Mouse (Mus musculus) midbrain, embryonic 15.5 days (tissue): Measurements from ENCODE around the gene Dap. TPM values are rescaled to one million over a fixed set of nuclear protein-coding genes. Genes with fewer than 3 reads are reported as not detected.
A peak's percentile ranks its signal among the peaks of the same experiment; 100 is the strongest.

ENCODE experiments used
- ATAC-seq: fragments of 200-750 bp; cut with Nextera tagmentation; replicated peaks from 2 replicates; pipeline ENCODE4 v1.8.0; 2017; ENCODE audit warnings: moderate TSS enrichment
- H3K27ac ChIP-seq: fragments of 300-500 bp; sonication (generic); 2 replicates; pipeline ENCODE4 v1.5.1; 2015; ENCODE audit warnings: mild to moderate bottlenecking, inconsistent platforms
- H3K27me3 ChIP-seq: fragments of 300-500 bp; sonication (generic); replicated peaks from 2 replicates; pipeline ENCODE4 v1.6.1; 2015; ENCODE audit warnings: inconsistent platforms
- H3K36me3 ChIP-seq: fragments of 300-500 bp; sonication (generic); replicated peaks from 2 replicates; pipeline ENCODE4 v1.6.1; 2015; ENCODE audit warnings: inconsistent platforms
- H3K4me1 ChIP-seq: fragments of 300-500 bp; sonication (generic); 2 replicates; pipeline ENCODE4 v1.6.1; 2015; ENCODE audit warnings: inconsistent platforms
- H3K4me2 ChIP-seq: fragments of 300-500 bp; sonication (generic); 2 replicates; pipeline ENCODE4 v1.6.1; 2015; ENCODE audit warnings: inconsistent platforms, mild to moderate bottlenecking, moderate library complexity
- H3K4me3 ChIP-seq: fragments of 300-500 bp; sonication (generic); 2 replicates; pipeline ENCODE4 v1.5.1; 2015; ENCODE audit warnings: mild to moderate bottlenecking, inconsistent platforms
- H3K9ac ChIP-seq: fragments of 300-500 bp; sonication (generic); 2 replicates; pipeline ENCODE4 v1.6.1; 2015; ENCODE audit warnings: mild to moderate bottlenecking, inconsistent platforms
- H3K9me3 ChIP-seq: fragments of 300-500 bp; sonication (generic); 2 replicates; pipeline ENCODE4 v1.6.1; 2016; ENCODE audit warnings: inconsistent platforms
- WGBS: fragments of 180-500 bp; shearing (Covaris S2); methylation state at CpG from one replicate; pipeline ENCODE4 v1.1.7; 2015; ENCODE audit warnings: mixed read lengths; 5-methylcytosine and 5-hydroxymethylcytosine counted together
- polyA plus RNA-seq: library from polyadenylated mRNA; unstranded; fragments of >200 nt; fragmentation: Nextera tagmentation; extraction: Ambion mirVana; gene quantifications from 2 replicates; pipeline ENCODE4 v1.2.1, GENCODE M21; 2015

The Dap gene
- polyA plus RNA-seq, 1 experiment from 2014 or later: 24.8 TPM

DNA sequence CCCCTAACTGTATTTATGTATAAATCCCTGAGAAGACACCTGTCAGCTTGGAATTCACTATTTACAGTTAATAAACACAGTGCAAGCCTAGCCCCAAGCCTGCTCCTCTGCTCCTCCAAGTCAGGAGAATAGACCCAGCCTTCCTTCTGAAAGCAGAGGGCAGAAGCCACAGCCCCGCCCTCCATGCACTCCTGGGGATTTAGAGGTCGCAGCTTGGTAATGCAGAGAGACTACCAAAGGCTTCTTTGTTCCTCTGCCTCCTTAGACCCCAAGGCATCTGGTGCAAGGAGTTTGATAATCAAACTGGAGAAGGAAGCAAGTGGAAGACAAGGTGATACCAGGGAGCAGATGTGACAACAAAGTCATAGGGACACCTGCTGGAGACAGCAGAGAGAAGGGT, 70.2 kb downstream of the Dap start:
- 9% methylated on average over 2 of the region's 2 CpGs for WGBS
- H3K4me3 ChIP-seq: no peak overlapping the region
- H3K36me3 ChIP-seq: no peaks in the 10 kb centered on the region
- H3K27ac ChIP-seq: no peak overlapping the region
- H3K9me3 ChIP-seq: no peaks in the 10 kb centered on the region
- H3K9ac ChIP-seq: no peak overlapping the region
- peaks cover 8% of the 10 kb centered on the region; the same call in 1 of the 2 replicates for H3K27me3 ChIP-seq
- no peak for ATAC-seq
- no peak overlapping the region for H3K4me2 ChIP-seq
- peaks cover 15% of the 10 kb centered on the region for H3K4me1 ChIP-seq

DNA sequence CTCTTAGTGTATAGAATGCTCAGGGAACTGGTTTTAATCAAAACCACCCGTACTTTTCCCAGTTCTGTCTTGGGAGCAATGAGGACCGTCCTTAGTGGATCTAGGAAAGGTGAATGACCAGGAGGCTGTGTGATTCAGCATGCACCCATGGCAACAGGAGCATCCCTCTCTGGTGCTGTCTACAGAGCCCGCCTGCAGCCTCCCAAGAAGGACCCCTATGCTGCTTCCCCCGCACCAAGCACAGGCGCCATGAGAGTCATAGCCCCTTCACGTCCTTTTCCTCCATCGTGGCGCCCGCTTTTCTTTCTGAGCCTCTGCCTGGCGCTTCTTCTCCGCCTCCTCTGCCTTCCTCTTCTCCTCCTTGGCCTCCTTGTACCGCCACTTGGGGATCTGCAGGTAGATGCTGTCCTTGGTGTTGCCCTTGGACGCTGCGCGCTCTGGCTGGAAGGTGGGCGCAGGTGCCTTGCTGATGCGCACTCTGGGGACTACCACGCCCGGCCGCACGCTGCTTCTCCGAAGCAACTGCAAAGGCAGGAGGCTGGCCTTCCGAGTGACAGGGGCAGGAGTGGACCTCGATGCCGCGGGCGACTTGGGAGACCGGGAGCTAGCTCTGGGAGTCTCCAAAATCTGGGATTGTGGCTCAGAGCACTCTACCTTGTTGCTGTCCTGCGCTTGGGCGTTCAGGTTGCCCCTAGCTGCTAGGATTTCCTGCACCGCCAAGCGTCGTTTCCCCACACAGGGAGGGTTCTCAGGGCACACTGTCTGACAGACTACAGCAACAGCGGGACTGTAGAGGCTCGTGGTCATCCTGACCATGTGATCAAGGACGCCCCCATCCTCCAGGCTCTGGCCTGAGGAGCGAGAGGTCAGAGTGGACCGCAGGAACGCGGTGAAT, 73.0 kb downstream of the Dap start:
- peak overlapping the region; percentile 82 for H3K4me2 ChIP-seq
- H3K4me3 ChIP-seq: peak overlapping the region; percentile 40
- no peaks in the 10 kb centered on the region for H3K36me3 ChIP-seq
- H3K9ac ChIP-seq: peak overlapping the region; percentile 27
- no peaks in the 10 kb centered on the region for H3K9me3 ChIP-seq
- H3K27ac ChIP-seq: no peak overlapping the region
- peak; percentile 63 for ATAC-seq
- peaks cover 19% of the 10 kb centered on the region for H3K4me1 ChIP-seq
- 9% methylated on average over 40 of the region's 40 CpGs for WGBS
- peaks cover 8% of the 10 kb centered on the region; the same call in 1 of the 2 replicates for H3K27me3 ChIP-seq

- 0 out of 2 replicates have a peak overlapping the region, but pooled peaks have one; percentile 27 for H3K9ac ChIP-seq
- no peaks in the 10 kb centered on the region for H3K36me3 ChIP-seq
- 22% methylated on average over 13 of the region's 13 CpGs for WGBS
- H3K27ac ChIP-seq: no peak overlapping the region
- H3K9me3 ChIP-seq: no peaks in the 10 kb centered on the region
- peak overlapping the region; percentile 40 for H3K4me3 ChIP-seq
- H3K4me2 ChIP-seq: peak overlapping the region; percentile 82
- ATAC-seq: peak; percentile 27; the same call in 1 of the 2 replicates
- H3K27me3 ChIP-seq: peaks cover 8% of the 10 kb centered on the region; the same call in 1 of the 2 replicates
- H3K4me1 ChIP-seq: peaks cover 19% of the 10 kb centered on the region
Observed at GRCm38 (mm10) chr15:31297777-31298137, 73.6 kb downstream of the Dap start.

GRCm38 (mm10) chr15:31299258-31299917, 75.3 kb downstream of the Dap start:
- H3K27me3 ChIP-seq: peaks cover 8% of the 10 kb centered on the region; the same call in 1 of the 2 replicates
- no peak overlapping the region for H3K9ac ChIP-seq
- H3K9me3 ChIP-seq: no peaks in the 10 kb centered on the region
- H3K4me2 ChIP-seq: no peak overlapping the region
- ATAC-seq: no peak
- WGBS: 58% methylated on average over 6 of the region's 6 CpGs
- H3K4me1 ChIP-seq: peaks cover 19% of the 10 kb centered on the region
- H3K36me3 ChIP-seq: no peaks in the 10 kb centered on the region
- H3K27ac ChIP-seq: no peak overlapping the region
- no peak overlapping the region for H3K4me3 ChIP-seq

DNA sequence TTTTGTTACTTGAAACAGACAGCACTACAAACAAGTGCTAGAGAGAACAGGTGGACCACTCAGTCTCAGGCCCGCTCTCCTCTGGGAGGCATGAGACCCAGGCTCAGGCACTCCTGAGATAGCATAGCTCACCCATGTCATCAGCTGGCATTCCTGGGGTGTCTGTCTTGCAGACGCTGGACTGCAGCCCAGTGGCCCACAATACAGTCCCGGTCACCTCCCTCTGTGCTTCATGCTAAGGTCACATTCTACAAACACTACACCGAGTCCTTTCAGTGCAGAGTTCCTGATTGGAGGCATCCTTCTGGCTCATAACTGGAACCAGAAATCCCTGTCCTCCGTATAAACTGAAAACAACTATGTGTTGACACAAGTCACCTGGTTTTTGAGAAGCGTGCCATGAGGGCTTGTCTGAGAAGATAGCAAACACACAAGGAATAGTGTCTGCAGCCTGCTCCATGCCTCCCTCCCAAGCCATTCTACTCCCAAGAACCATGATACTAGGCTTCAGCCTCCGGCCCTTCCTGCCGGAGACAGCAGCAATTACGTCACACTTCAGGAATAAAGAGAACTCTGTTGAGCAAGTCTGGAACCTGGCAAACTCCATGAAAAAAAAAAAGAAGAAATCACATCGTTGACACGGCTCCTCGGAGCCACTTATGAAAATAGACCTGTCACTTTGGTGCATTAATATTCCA, 78.3 kb downstream of the Dap start:
- Histone ChIP-seq H3K27ac (no peak overlapping the region), H3K36me3 (no peaks in the 10 kb centered on the region), H3K4me2 (no peak overlapping the region), H3K27me3 (no peaks in the 10 kb centered on the region; the same call in 1 of the 2 replicates), H3K9ac (no peak overlapping the region), H3K9me3 (no peaks in the 10 kb centered on the region), H3K4me3 (no peak overlapping the region), H3K4me1 (peaks cover 12% of the 10 kb centered on the region)
- WGBS: 66% methylated on average over 12 of the region's 12 CpGs
- ATAC-seq: no peak

DNA sequence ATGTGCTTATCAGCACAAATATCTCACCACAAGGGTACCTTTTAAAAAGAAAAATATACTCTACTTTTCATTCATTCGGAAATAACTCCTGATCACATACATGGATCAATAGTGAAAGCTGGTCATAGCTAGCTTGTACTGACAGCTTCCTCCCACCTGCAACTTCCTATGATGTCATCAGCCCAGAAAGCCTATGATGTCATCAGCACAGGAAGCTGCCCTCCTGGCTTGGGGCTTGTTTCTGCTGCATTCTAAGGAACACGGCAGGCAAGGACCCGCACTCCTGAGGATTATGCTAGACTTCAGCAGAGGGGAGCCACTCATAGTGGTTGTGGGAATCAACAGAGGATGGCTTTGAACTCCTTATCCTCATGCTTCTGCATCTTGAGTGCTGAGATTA, 80.2 kb downstream of the Dap start:
- WGBS: 89% methylated on average over 3 of the region's 3 CpGs
- no peaks in the 10 kb centered on the region for H3K27me3 ChIP-seq
- peaks cover 3% of the 10 kb centered on the region; the same call in 1 of the 2 replicates for H3K9me3 ChIP-seq
- peaks cover 5% of the 10 kb centered on the region for H3K4me1 ChIP-seq
- H3K9ac ChIP-seq: no peak overlapping the region
- H3K4me2 ChIP-seq: no peak overlapping the region
- no peaks in the 10 kb centered on the region for H3K36me3 ChIP-seq
- H3K4me3 ChIP-seq: no peak overlapping the region
- H3K27ac ChIP-seq: no peak overlapping the region
- no peak for ATAC-seq

DNA sequence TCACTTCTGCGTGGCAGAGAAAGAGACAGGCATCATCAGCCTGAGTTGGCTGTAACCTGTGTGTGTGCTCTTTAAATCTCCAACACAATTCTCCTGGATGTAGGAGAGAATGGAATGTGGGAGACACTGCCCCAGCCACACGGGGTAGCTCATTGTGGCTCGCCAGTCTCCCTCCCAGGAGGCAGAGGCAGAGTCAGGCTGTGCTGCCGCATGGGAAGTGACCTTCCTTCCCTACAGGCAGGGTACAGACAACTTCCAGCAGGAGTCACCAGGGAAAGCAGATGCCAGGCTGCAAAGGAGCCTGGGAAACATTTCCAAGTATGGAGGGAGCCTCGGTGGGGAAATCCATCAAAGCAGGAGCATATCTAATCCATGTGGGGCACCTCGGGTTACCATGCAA, 81.1 kb downstream of the Dap start:
- Histone ChIP-seq H3K36me3 (no peaks in the 10 kb centered on the region), H3K9me3 (peaks cover 3% of the 10 kb centered on the region; the same call in 1 of the 2 replicates), H3K9ac (no peak overlapping the region), H3K4me3 (no peak overlapping the region), H3K4me2 (no peak overlapping the region), H3K27me3 (no peaks in the 10 kb centered on the region), H3K4me1 (no peaks in the 10 kb centered on the region; the same call in 1 of the 2 replicates), H3K27ac (no peak overlapping the region)
- no peak; the same call in 1 of the 2 replicates for ATAC-seq
- WGBS: 44% methylated on average over 6 of the region's 6 CpGs

GRCm38 (mm10) chr15:31306726-31307125, 82.6 kb downstream of the Dap start:
- H3K36me3 ChIP-seq: no peaks in the 10 kb centered on the region
- H3K27ac ChIP-seq: no peak overlapping the region
- WGBS: 77% methylated on average over 4 of the region's 4 CpGs
- H3K27me3 ChIP-seq: no peaks in the 10 kb centered on the region
- H3K9me3 ChIP-seq: peaks cover 3% of the 10 kb centered on the region; the same call in 1 of the 2 replicates
- H3K4me1 ChIP-seq: no peaks in the 10 kb centered on the region; the same call in 1 of the 2 replicates
- H3K4me2 ChIP-seq: no peak overlapping the region
- no peak overlapping the region for H3K4me3 ChIP-seq
- H3K9ac ChIP-seq: no peak overlapping the region
- ATAC-seq: no peak

GRCm38 (mm10) chr15:31309526-31309925, 85.4 kb downstream of the Dap start:
- Histone ChIP-seq H3K36me3 (no peaks in the 10 kb centered on the region), H3K9ac (no peak overlapping the region), H3K9me3 (peaks cover 3% of the 10 kb centered on the region; the same call in 1 of the 2 replicates), H3K4me3 (no peak overlapping the region), H3K27ac (no peak overlapping the region), H3K4me2 (no peak overlapping the region), H3K27me3 (no peaks in the 10 kb centered on the region), H3K4me1 (no peaks in the 10 kb centered on the region)
- 72% methylated on average over 15 of the region's 15 CpGs for WGBS
- ATAC-seq: no peak

DNA sequence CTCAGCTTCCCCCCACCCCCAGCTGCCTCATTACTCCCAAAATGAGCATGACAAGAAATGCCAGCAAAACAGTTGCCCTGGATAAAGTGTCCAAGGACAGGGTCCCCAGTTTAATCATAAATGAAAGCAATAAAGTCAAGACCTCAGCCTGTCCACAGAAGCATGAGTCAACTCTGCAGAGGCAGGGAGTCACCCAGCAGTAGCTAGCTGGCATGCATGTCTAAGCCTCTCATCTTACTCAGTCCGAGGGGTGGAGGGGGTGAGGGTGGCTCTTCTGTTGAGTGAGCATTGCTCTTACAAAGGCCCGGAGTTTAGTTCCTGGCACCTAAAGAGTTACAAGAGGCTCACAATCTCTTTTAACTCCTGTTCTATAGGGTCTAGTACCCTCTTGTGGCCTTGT, 87.9 kb downstream of the Dap start:
- Histone ChIP-seq H3K27ac (no peak overlapping the region), H3K27me3 (no peaks in the 10 kb centered on the region), H3K4me1 (0 out of 2 replicates have a peak, but pooled peaks cover 2% of the 10 kb centered on the region), H3K9me3 (peaks cover 3% of the 10 kb centered on the region; the same call in 1 of the 2 replicates), H3K36me3 (no peaks in the 10 kb centered on the region), H3K9ac (no peak overlapping the region), H3K4me2 (no peak overlapping the region), H3K4me3 (no peak overlapping the region)
- 71% methylated on average over 2 of the region's 2 CpGs for WGBS
- no peak for ATAC-seq

DNA sequence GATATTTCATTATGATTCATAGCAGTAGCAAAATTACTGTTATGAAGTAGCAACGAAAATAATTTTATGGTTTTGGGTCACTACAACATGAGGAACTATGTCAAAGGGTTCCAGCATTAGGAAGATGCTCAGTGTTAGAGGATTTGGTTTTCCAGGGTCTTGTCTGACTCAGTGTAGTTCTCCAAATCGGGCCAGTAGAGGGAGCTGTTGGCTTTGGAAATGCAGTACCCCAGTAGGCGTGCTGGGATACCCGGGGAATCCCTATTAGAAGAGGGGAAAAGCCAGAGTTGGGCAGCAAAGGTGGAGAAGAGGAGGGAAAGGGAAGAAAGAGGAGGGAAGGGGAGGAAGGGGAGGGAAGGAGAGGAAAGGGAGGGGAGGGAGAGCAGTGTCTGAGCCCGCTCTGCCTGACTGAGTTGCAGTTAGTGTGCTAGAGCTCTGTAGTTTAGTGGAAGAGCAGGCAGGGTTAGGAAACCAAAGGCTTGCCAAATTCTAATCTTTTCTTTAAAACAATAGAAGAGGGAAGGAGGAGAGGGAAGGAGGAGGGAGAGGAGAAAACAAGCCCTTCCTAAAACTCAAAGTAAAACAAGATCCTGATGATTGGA, 91.6 kb downstream of the Dap start:
- Histone ChIP-seq H3K36me3 (no peaks in the 10 kb centered on the region), H3K4me2 (no peak overlapping the region), H3K27me3 (no peaks in the 10 kb centered on the region), H3K9ac (no peak overlapping the region), H3K4me3 (no peak overlapping the region), H3K9me3 (no peaks in the 10 kb centered on the region), H3K27ac (no peak overlapping the region), H3K4me1 (peaks cover 15% of the 10 kb centered on the region; the same call in 1 of the 2 replicates)
- under 1% methylated on average over 5 of the region's 5 CpGs for WGBS
- ATAC-seq: peak; percentile 87
